Mouse (Mus musculus) midbrain, embryonic 11.5 days (tissue): ENCODE data around the gene Ipmk. TPM values are rescaled to one million over a fixed set of nuclear protein-coding genes. Genes with fewer than 3 reads are reported as not detected.

Experiments
- ATAC-seq: fragments of 200-750 bp; cut with Nextera tagmentation; 2 replicates; pipeline ENCODE4 v1.8.0; 2017; ENCODE audit warnings: moderate TSS enrichment, moderate library complexity; ENCODE audit not compliant: low FRiP score
- DNase-seq: peaks from one replicate; pipeline ENCODE4 v3.0.0; 2015; ENCODE audit warnings: low spot score; ENCODE audit errors: missing footprints
- H3K27ac ChIP-seq: fragments of 300-500 bp; sonication (generic); 2 replicates; pipeline ENCODE4 v1.5.1; 2014; ENCODE audit warnings: low read depth, low read length
- H3K27me3 ChIP-seq: fragments of 300-500 bp; sonication (generic); 2 replicates; pipeline ENCODE4 v1.6.1; 2014; ENCODE audit warnings: mild to moderate bottlenecking, low read length, moderate library complexity, mixed read lengths; ENCODE audit not compliant: control insufficient read depth, insufficient read depth
- H3K36me3 ChIP-seq: fragments of 300-500 bp; sonication (generic); 2 replicates; pipeline ENCODE4 v1.6.1; 2014; ENCODE audit warnings: mild to moderate bottlenecking, low read length, moderate library complexity, mixed read lengths; ENCODE audit not compliant: control insufficient read depth, insufficient read depth
- H3K4me1 ChIP-seq: fragments of 300-500 bp; sonication (generic); 2 replicates; pipeline ENCODE4 v1.6.1; 2014; ENCODE audit warnings: low read length; ENCODE audit not compliant: control insufficient read depth, insufficient read depth
- H3K4me2 ChIP-seq: fragments of 300-500 bp; sonication (generic); 2 replicates; pipeline ENCODE4 v1.6.1; 2014; ENCODE audit warnings: mild to moderate bottlenecking, moderate library complexity
- H3K4me3 ChIP-seq: fragments of 300-500 bp; sonication (generic); 2 replicates; pipeline ENCODE4 v1.5.1; 2014; ENCODE audit warnings: low read depth, low read length
- H3K9ac ChIP-seq: fragments of 300-500 bp; sonication (generic); 2 replicates; pipeline ENCODE4 v1.6.1; 2014; ENCODE audit warnings: low read length
- H3K9me3 ChIP-seq: fragments of 300-500 bp; sonication (generic); 2 replicates; pipeline ENCODE4 v1.6.1; 2016; ENCODE audit warnings: low read length; ENCODE audit not compliant: control insufficient read depth
- WGBS: fragments of 180-500 bp; shearing (Covaris S2); extraction: QIAGEN DNeasy Blood & Tissue Kit; methylation state at CpG from one replicate; pipeline ENCODE4 v1.1.7; 2014; 5-methylcytosine and 5-hydroxymethylcytosine counted together
- polyA plus RNA-seq: library from polyadenylated mRNA; unstranded; fragments of >200 nt; fragmentation: Nextera tagmentation; extraction: Ambion mirVana; gene quantifications from 2 replicates; pipeline ENCODE4 v1.2.1, GENCODE M21; 2014

Ipmk gene
- polyA plus RNA-seq, 1 experiment from 2014 or later = 24.8 TPM

GRCm38 (mm10) chr10:71479700-71480325 is 132.2 kb downstream of the Ipmk start:
- no peak overlapping the region for H3K27ac ChIP-seq
- H3K9me3 ChIP-seq = no peaks in the 10 kb centered on the region
- no peaks in the 10 kb centered on the region for H3K36me3 ChIP-seq
- no peak overlapping the region for H3K4me2 ChIP-seq
- H3K4me1 ChIP-seq = no peaks in the 10 kb centered on the region
- no peak overlapping the region for H3K4me3 ChIP-seq
- 15% methylated on average over 8 of the region's 8 CpGs for WGBS
- peak; percentile 99 for DNase-seq
- no peaks in the 10 kb centered on the region for H3K27me3 ChIP-seq
- peak; percentile 34; the same call in 1 of the 2 replicates for ATAC-seq
- no peak overlapping the region for H3K9ac ChIP-seq

Other genes starting within 250 kb of the Ipmk start
- 9.2 and 9.6 TPM in 2 replicates for gene Bicc1, start 188.1 kb upstream of the Ipmk start, polyA plus RNA-seq
- gene Tfam, start 109.5 kb upstream of the Ipmk start, polyA plus RNA-seq = 101 and 111 TPM in 2 replicates
- 176 and 184 TPM in 2 replicates for gene Ube2d1, start 62.5 kb upstream of the Ipmk start, polyA plus RNA-seq
- gene Cisd1, start 2.8 kb upstream of the Ipmk start, polyA plus RNA-seq = 152 and 155 TPM in 2 replicates